ENCODE assay signal across 7 mouse cellular contexts in genomic region chr4:108217332-108218179, GRCm38 (mm10). TPM values are rescaled to one million over a fixed set of nuclear protein-coding genes. Genes with fewer than 3 reads are reported as not detected.
A peak's percentile ranks its signal among the peaks of the same experiment; 100 is the strongest.
DNase-seq lines count a peak whose midpoint lies in the region; ATAC-seq lines count a peak whose summit lies in the region.

Gene Zyg11a (minus strand): TSS chr4:108218048.

- no peaks in the 10 kb centered on the region for H3K9me3 ChIP-seq in embryonic facial prominence, embryonic 15.5 days (replicated peaks)
- H3K9me3 ChIP-seq in intestine, embryonic 16.5 days (ENCODE audit: control insufficient read depth, low read length) = no peaks in the 10 kb centered on the region
- no peaks in the 10 kb centered on the region for H3K9me3 ChIP-seq in liver, embryonic 16.5 days (replicated peaks; ENCODE audit: control insufficient read depth, low read length)
- no peaks in the 10 kb centered on the region for H3K9me3 ChIP-seq in stomach, embryonic 15.5 days

- H3K9ac ChIP-seq in embryonic facial prominence, embryonic 15.5 days = no peak within 1 kb of the TSS
- peak within 1 kb of the TSS; percentile 63 for H3K9ac ChIP-seq in intestine, embryonic 16.5 days (ENCODE audit: low read depth, low read length)
- peak within 1 kb of the TSS; percentile 20; the same call in 1 of the 2 replicates for H3K9ac ChIP-seq in liver, embryonic 16.5 days (ENCODE audit: low read depth, low read length)
- no peak within 1 kb of the TSS for H3K9ac ChIP-seq in stomach, embryonic 15.5 days

- peak within 1 kb of the TSS; percentile 44 for H3K4me3 ChIP-seq in embryonic facial prominence, embryonic 15.5 days (replicated peaks)
- H3K4me3 ChIP-seq in intestine, embryonic 16.5 days (ENCODE audit: low read length) = peak within 1 kb of the TSS; percentile 62
- H3K4me3 ChIP-seq in liver, embryonic 16.5 days (ENCODE audit: low read depth, low read length) = peak within 1 kb of the TSS; percentile 54
- peak within 1 kb of the TSS; percentile 53 for H3K4me3 ChIP-seq in stomach, embryonic 15.5 days (replicated peaks)

- no peaks in the 10 kb centered on the region for H3K36me3 ChIP-seq in embryonic facial prominence, embryonic 15.5 days
- no peaks in the 10 kb centered on the region for H3K36me3 ChIP-seq in intestine, embryonic 16.5 days (ENCODE audit: control insufficient read depth, insufficient read depth, low read length)
- H3K36me3 ChIP-seq in liver, embryonic 16.5 days (ENCODE audit: control insufficient read depth, insufficient read depth) = no peaks in the 10 kb centered on the region
- no peaks in the 10 kb centered on the region for H3K36me3 ChIP-seq in stomach, embryonic 15.5 days

- no peak within 1 kb of the TSS for H3K27ac ChIP-seq in embryonic facial prominence, embryonic 15.5 days (replicated peaks)
- H3K27ac ChIP-seq in intestine, embryonic 16.5 days (ENCODE audit: low read length) = no peak within 1 kb of the TSS
- H3K27ac ChIP-seq in liver, embryonic 16.5 days (ENCODE audit: low read length) = no peak within 1 kb of the TSS
- H3K27ac ChIP-seq in stomach, embryonic 15.5 days = no peak within 1 kb of the TSS

- ATAC-seq in embryonic facial prominence, embryonic 15.5 days (ENCODE audit: insufficient number of reproducible peaks, low FRiP score, low TSS enrichment, low read depth) = peak; percentile 54; the same call in 1 of the 2 replicates
- ATAC-seq in intestine, embryonic 16.5 days = peak; percentile 80
- peak; percentile 77 for ATAC-seq in liver, embryonic 16.5 days (ENCODE audit: low read depth)
- ATAC-seq in stomach, embryonic 15.5 days (ENCODE audit: insufficient read depth, low FRiP score, low read depth) = peak; percentile 43

- H3K27me3 ChIP-seq in embryonic facial prominence, embryonic 15.5 days = peaks cover 33% of the 10 kb centered on the region
- H3K27me3 ChIP-seq in intestine, embryonic 16.5 days (replicated peaks; ENCODE audit: control insufficient read depth, insufficient read depth, low read length) = peaks cover 6% of the 10 kb centered on the region
- peaks cover 43% of the 10 kb centered on the region for H3K27me3 ChIP-seq in liver, embryonic 16.5 days (ENCODE audit: control insufficient read depth, insufficient read depth, low read depth, low read length)
- peaks cover 27% of the 10 kb centered on the region for H3K27me3 ChIP-seq in stomach, embryonic 15.5 days (replicated peaks)

- peaks cover 14% of the 10 kb centered on the region for H3K4me1 ChIP-seq in embryonic facial prominence, embryonic 15.5 days
- peaks cover 9% of the 10 kb centered on the region; the same call in 1 of the 2 replicates for H3K4me1 ChIP-seq in intestine, embryonic 16.5 days (ENCODE audit: control insufficient read depth, insufficient read depth, low read length)
- H3K4me1 ChIP-seq in liver, embryonic 16.5 days (ENCODE audit: control insufficient read depth, low read depth, low read length) = no peaks in the 10 kb centered on the region; the same call in 1 of the 2 replicates
- H3K4me1 ChIP-seq in stomach, embryonic 15.5 days = peaks cover 10% of the 10 kb centered on the region; the same call in 1 of the 2 replicates

- DNase-seq in urinary bladder, postnatal 25 days (ENCODE audit: low spot score) = peak; percentile 4
- DNase-seq in urinary bladder, postnatal 4 days (ENCODE audit: low spot score in 2 of 2) = no peak
- no peak for DNase-seq in adipocyte (ENCODE audit: low spot score)

- H3K4me2 ChIP-seq in embryonic facial prominence, embryonic 15.5 days (replicated peaks) = peak within 1 kb of the TSS; percentile 72
- H3K4me2 ChIP-seq in intestine, embryonic 16.5 days (ENCODE audit: low read depth, low read length) = peak within 1 kb of the TSS; percentile 90
- peak within 1 kb of the TSS; percentile 50 for H3K4me2 ChIP-seq in liver, embryonic 16.5 days (ENCODE audit: low read depth, low read length)
- peak within 1 kb of the TSS; percentile 87 for H3K4me2 ChIP-seq in stomach, embryonic 15.5 days

- WGBS in embryonic facial prominence, embryonic 15.5 days = 1% methylated on average over 87 of the region's 107 CpGs
- 2% methylated on average over 81 of the region's 107 CpGs for WGBS in intestine, embryonic 16.5 days
- WGBS in liver, embryonic 16.5 days (ENCODE audit: insufficient replicate concordance) = 2% methylated on average over 98 of the region's 107 CpGs
- WGBS in stomach, embryonic 15.5 days = 1% methylated on average over 101 of the region's 107 CpGs

RNA-seq across cellular contexts. Expression of gene Zyg11a, which starts in this region (rescaled TPM):
- 0.11 and 0.12 TPM in 2 replicates for polyA plus RNA-seq in embryonic facial prominence, embryonic 15.5 days (2015; fragmentation: Nextera tagmentation; extraction: Ambion mirVana)
- 0.09 and 0.15 TPM in 2 replicates for polyA plus RNA-seq in intestine, embryonic 16.5 days (2015; fragmentation: Nextera tagmentation; extraction: Ambion mirVana)
- 0.30 and 0.33 TPM in 2 replicates for polyA plus RNA-seq in liver, embryonic 16.5 days (2015; fragmentation: Nextera tagmentation; extraction: Ambion mirVana)
- polyA plus RNA-seq in stomach, embryonic 15.5 days (2015; fragmentation: Nextera tagmentation; extraction: Ambion mirVana) = 0.27 TPM in 2 replicates

Comparison
In these comparisons a context has a peak if more than half of its experiments do, and no peak if none do; other contexts are left out.
1. Peak in ATAC-seq, H3K4me3 ChIP-seq and H3K4me2 ChIP-seq in embryonic facial prominence, embryonic 15.5 days; RNA of the gene not detected or under 1 TPM.
2. Peak in ATAC-seq, H3K4me3 ChIP-seq, H3K9ac ChIP-seq and H3K4me2 ChIP-seq in intestine, embryonic 16.5 days; RNA of the gene not detected or under 1 TPM.
3. Peak in ATAC-seq, H3K4me3 ChIP-seq, H3K9ac ChIP-seq and H3K4me2 ChIP-seq in liver, embryonic 16.5 days; RNA of the gene not detected or under 1 TPM.
4. Peak in ATAC-seq, H3K4me3 ChIP-seq and H3K4me2 ChIP-seq in stomach, embryonic 15.5 days; RNA of the gene not detected or under 1 TPM.